Mouse (Mus musculus): ENCODE measurements around the gene Mt4. TPM values are rescaled to one million over a fixed set of nuclear protein-coding genes. Genes with fewer than 3 reads are reported as not detected.
"Not testable (repeated sequence)": the region's sequence is repeated elsewhere in the genome, so short reads cannot be mapped to it uniquely, and the experiment has no call there.

Mt4 gene
- polyA plus RNA-seq, 1 experiment from 2014 or later: not detected

DNA sequence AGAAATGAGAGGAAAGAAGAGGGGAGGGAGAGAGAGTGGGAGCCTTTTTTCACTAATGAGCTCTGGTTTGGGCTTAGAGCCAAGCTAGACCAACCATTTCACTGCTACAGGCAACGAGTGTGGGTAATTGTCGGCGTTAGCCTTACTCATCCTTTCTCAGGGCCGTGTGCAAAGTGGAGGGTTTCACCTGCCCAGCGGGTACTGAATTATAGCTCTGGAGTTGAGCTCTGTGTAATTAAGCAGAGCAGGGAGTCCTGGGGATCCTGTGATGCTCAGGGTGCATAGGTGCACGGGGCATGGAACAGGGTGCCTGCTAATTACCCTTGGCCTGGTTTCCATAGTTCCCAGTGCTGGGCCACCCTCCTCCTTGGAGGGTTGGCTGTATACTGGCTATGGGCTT is 9.3 kb upstream of the Mt4 start:
- no peaks in the 10 kb centered on the region for H3K36me3 ChIP-seq (ENCODE audit: control insufficient read depth, insufficient read depth, low read length)
- ATAC-seq (ENCODE audit: insufficient read depth, low FRiP score, low TSS enrichment) (no peak), DNase-seq (ENCODE audit: low spot score) (no peak)
- H3K4me2 ChIP-seq (ENCODE audit: low read depth): no peak overlapping the region
- H3K9me3 ChIP-seq (ENCODE audit: control insufficient read depth, low read length): no peaks in the 10 kb centered on the region
- no peak overlapping the region for H3K27ac ChIP-seq (ENCODE audit: low read depth, low read length)
- H3K27me3 ChIP-seq (ENCODE audit: control insufficient read depth, insufficient read depth, low read length): no peaks in the 10 kb centered on the region
- no peaks in the 10 kb centered on the region for H3K4me1 ChIP-seq (ENCODE audit: control insufficient read depth, insufficient read depth, low read length)
- H3K9ac ChIP-seq (ENCODE audit: low read length): no peak overlapping the region
- H3K4me3 ChIP-seq (ENCODE audit: low read depth, low read length): no peak overlapping the region
- WGBS: 87% methylated on average over 6 of the region's 6 CpGs

- WGBS: 79% methylated on average over 6 of the region's 6 CpGs
- Histone ChIP-seq H3K27ac (ENCODE audit: low read depth, low read length) (no peak overlapping the region), H3K4me2 (ENCODE audit: low read depth) (no peak overlapping the region), H3K4me1 (ENCODE audit: control insufficient read depth, insufficient read depth, low read length) (no peaks in the 10 kb centered on the region), H3K36me3 (ENCODE audit: control insufficient read depth, insufficient read depth, low read length) (no peaks in the 10 kb centered on the region), H3K27me3 (ENCODE audit: control insufficient read depth, insufficient read depth, low read length) (no peaks in the 10 kb centered on the region), H3K9me3 (ENCODE audit: control insufficient read depth, low read length) (no peaks in the 10 kb centered on the region), H3K4me3 (ENCODE audit: low read depth, low read length) (no peak overlapping the region), H3K9ac (ENCODE audit: low read length) (no peak overlapping the region)
- ATAC-seq (ENCODE audit: insufficient read depth, low FRiP score, low TSS enrichment) (no peak), DNase-seq (ENCODE audit: low spot score) (no peak)
Measured at GRCm38 (mm10) chr8:94129133-94129789, 7.7 kb upstream of the Mt4 start.

- 85% methylated on average over 4 of the region's 4 CpGs for WGBS
Measured at GRCm38 (mm10) chr8:94130126-94130525, 6.9 kb upstream of the Mt4 start.

DNA sequence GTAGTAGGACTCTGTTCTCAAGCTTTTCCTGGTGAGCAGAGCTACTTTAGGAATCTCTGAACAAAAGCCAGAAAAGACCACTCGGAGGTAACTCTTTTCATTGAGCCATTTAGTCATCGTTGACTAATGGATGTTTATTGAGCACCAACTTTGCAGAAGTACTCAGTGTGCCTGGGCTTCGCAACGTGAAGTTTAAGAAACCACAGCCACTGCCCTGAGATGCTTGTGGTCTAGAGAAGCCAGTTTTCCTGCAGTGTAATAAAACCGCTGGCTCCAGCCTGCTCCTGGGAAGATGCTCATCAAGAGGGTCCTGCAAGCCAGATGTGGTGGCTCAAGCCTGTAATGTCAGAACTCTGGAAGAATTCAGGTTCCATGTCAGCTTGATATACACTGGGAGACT is 4.9 kb upstream of the Mt4 start:
- no peaks in the 10 kb centered on the region for H3K9me3 ChIP-seq (ENCODE audit: control insufficient read depth, low read length)
- H3K9ac ChIP-seq (ENCODE audit: low read length): no peak overlapping the region
- DNase-seq (ENCODE audit: low spot score) (no peak), ATAC-seq (ENCODE audit: insufficient read depth, low FRiP score, low TSS enrichment) (no peak)
- H3K27me3 ChIP-seq (ENCODE audit: control insufficient read depth, insufficient read depth, low read length): no peaks in the 10 kb centered on the region
- no peak overlapping the region for H3K4me2 ChIP-seq (ENCODE audit: low read depth)
- no peak overlapping the region for H3K4me3 ChIP-seq (ENCODE audit: low read depth, low read length)
- no peak overlapping the region for H3K27ac ChIP-seq (ENCODE audit: low read depth, low read length)
- 67% methylated on average over 5 of the region's 5 CpGs for WGBS
- no peaks in the 10 kb centered on the region for H3K4me1 ChIP-seq (ENCODE audit: control insufficient read depth, insufficient read depth, low read length)
- H3K36me3 ChIP-seq (ENCODE audit: control insufficient read depth, insufficient read depth, low read length): no peaks in the 10 kb centered on the region

More at GRCm38 (mm10) chr8:94130126-94130525, 6.9 kb upstream of the Mt4 start:
- H3K4me2 ChIP-seq (ENCODE audit: low read depth): no peak overlapping the region
- DNase-seq (ENCODE audit: low spot score) (no peak), ATAC-seq (ENCODE audit: insufficient read depth, low FRiP score, low TSS enrichment) (no peak)
- H3K4me1 ChIP-seq (ENCODE audit: control insufficient read depth, insufficient read depth, low read length): no peaks in the 10 kb centered on the region
- no peaks in the 10 kb centered on the region for H3K9me3 ChIP-seq (ENCODE audit: control insufficient read depth, low read length)
- H3K36me3 ChIP-seq (ENCODE audit: control insufficient read depth, insufficient read depth, low read length): no peaks in the 10 kb centered on the region
- H3K9ac ChIP-seq (ENCODE audit: low read length): no peak overlapping the region
- H3K27me3 ChIP-seq (ENCODE audit: control insufficient read depth, insufficient read depth, low read length): no peaks in the 10 kb centered on the region
- H3K4me3 ChIP-seq (ENCODE audit: low read depth, low read length): no peak overlapping the region
- H3K27ac ChIP-seq (ENCODE audit: low read depth, low read length): no peak overlapping the region

DNA sequence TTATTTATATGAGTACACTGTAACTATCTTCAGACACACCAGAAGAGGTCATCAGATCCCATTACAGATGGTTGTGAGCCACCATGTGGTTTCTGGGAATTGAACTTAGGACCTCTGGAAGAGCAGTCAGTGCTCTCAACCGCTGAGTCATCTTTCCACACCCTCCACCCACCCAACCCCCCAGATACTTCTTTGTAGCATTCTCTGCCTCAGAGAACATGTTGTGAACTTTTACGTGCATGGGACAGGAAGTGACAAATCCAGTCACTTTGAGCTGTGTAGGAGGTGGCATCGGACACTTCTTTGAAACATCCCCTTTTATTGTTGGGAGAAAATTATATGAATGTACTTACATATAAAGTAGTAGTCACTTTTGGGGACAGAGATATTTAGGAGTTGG is 2.4 kb upstream of the Mt4 start:
- not testable (repeated sequence) for H3K9me3 ChIP-seq (ENCODE audit: control insufficient read depth, low read length); ATAC-seq (ENCODE audit: insufficient read depth, low FRiP score, low TSS enrichment); H3K9ac ChIP-seq (ENCODE audit: low read length); H3K36me3 ChIP-seq (ENCODE audit: control insufficient read depth, insufficient read depth, low read length); DNase-seq (ENCODE audit: low spot score); H3K27ac ChIP-seq (ENCODE audit: low read depth, low read length); H3K27me3 ChIP-seq (ENCODE audit: control insufficient read depth, insufficient read depth, low read length); H3K4me2 ChIP-seq (ENCODE audit: low read depth); H3K4me1 ChIP-seq (ENCODE audit: control insufficient read depth, insufficient read depth, low read length); H3K4me3 ChIP-seq (ENCODE audit: low read depth, low read length)
- 79% methylated on average over 3 of the region's 3 CpGs for WGBS

DNA sequence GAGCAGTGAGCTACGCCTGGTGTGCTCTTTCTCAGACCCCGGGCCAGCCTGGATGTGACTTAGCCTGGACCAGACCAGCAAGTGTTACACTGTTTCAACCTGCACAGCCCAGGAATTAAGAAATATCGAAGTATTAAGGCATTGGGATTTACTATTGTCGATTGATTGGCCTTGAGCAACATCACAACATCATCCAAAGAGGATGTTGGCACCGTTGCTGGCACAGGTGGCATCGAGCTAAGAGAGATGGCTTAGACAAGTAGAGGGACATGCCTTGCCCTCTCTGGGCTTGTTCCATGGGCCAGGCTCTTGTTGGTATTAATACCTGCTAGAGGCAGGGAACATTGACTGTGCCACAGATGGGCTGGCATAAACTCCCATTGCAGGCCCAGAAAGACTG is 1.4 kb upstream of the Mt4 start:
- Histone ChIP-seq H3K36me3 (ENCODE audit: control insufficient read depth, insufficient read depth, low read length) (no peaks in the 10 kb centered on the region), H3K4me3 (ENCODE audit: low read depth, low read length) (no peak overlapping the region), H3K9me3 (ENCODE audit: control insufficient read depth, low read length) (no peaks in the 10 kb centered on the region), H3K4me2 (ENCODE audit: low read depth) (no peak overlapping the region), H3K27ac (ENCODE audit: low read depth, low read length) (no peak overlapping the region), H3K27me3 (ENCODE audit: control insufficient read depth, insufficient read depth, low read length) (no peaks in the 10 kb centered on the region), H3K9ac (ENCODE audit: low read length) (no peak overlapping the region), H3K4me1 (ENCODE audit: control insufficient read depth, insufficient read depth, low read length) (no peaks in the 10 kb centered on the region)
- no peak for ATAC-seq (ENCODE audit: insufficient read depth, low FRiP score, low TSS enrichment)
- no peak for DNase-seq (ENCODE audit: low spot score)
- 95% methylated on average over 6 of the region's 6 CpGs for WGBS

GRCm38 (mm10) chr8:94136192-94136591 is 805 bp upstream of the Mt4 start:
- Histone ChIP-seq H3K27me3 (ENCODE audit: control insufficient read depth, insufficient read depth, low read length) (no peaks in the 10 kb centered on the region), H3K4me3 (ENCODE audit: low read depth, low read length) (no peak overlapping the region), H3K9ac (ENCODE audit: low read length) (no peak overlapping the region), H3K27ac (ENCODE audit: low read depth, low read length) (no peak overlapping the region), H3K4me2 (ENCODE audit: low read depth) (no peak overlapping the region), H3K4me1 (ENCODE audit: control insufficient read depth, insufficient read depth, low read length) (no peaks in the 10 kb centered on the region), H3K36me3 (ENCODE audit: control insufficient read depth, insufficient read depth, low read length) (no peaks in the 10 kb centered on the region), H3K9me3 (ENCODE audit: control insufficient read depth, low read length) (no peaks in the 10 kb centered on the region)
- 78% methylated on average over 7 of the region's 7 CpGs for WGBS
- no peak for DNase-seq (ENCODE audit: low spot score)
- no peak for ATAC-seq (ENCODE audit: insufficient read depth, low FRiP score, low TSS enrichment)

DNA sequence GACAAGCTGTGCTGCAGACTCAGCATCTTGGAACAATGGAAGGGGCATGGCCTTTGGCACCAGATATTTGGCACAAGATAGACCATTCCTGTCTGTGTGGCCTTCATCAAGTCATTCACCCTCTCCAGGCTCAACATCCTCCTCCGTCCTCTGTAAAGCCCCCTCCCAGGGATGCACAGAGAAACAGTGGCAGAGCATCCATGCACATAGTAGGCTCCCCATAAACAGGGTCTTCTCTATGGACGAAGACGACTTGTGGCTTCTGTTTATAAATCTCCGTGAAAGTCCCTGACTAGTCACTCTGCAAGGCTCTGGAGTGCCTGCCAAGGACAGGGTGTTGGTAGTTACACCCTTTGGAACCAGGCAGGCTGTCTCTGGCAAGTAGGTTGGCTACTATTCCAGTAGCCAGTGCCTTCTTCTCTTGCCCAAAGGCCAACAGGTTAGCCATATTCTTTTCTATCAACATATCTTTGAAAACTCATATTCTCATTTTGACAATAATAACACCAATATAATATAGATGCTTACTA is 3.3 kb downstream of the Mt4 start:
- H3K9ac ChIP-seq (ENCODE audit: low read length): no peak overlapping the region
- no peaks in the 10 kb centered on the region for H3K27me3 ChIP-seq (ENCODE audit: control insufficient read depth, insufficient read depth, low read length)
- DNase-seq (ENCODE audit: low spot score) (no peak), ATAC-seq (ENCODE audit: insufficient read depth, low FRiP score, low TSS enrichment) (no peak)
- H3K27ac ChIP-seq (ENCODE audit: low read depth, low read length): no peak overlapping the region
- no peak overlapping the region for H3K4me2 ChIP-seq (ENCODE audit: low read depth)
- no peaks in the 10 kb centered on the region for H3K9me3 ChIP-seq (ENCODE audit: control insufficient read depth, low read length)
- no peaks in the 10 kb centered on the region for H3K36me3 ChIP-seq (ENCODE audit: control insufficient read depth, insufficient read depth, low read length)
- 95% methylated on average over 4 of the region's 4 CpGs for WGBS
- H3K4me3 ChIP-seq (ENCODE audit: low read depth, low read length): no peak overlapping the region
- no peaks in the 10 kb centered on the region for H3K4me1 ChIP-seq (ENCODE audit: control insufficient read depth, insufficient read depth, low read length)

DNA sequence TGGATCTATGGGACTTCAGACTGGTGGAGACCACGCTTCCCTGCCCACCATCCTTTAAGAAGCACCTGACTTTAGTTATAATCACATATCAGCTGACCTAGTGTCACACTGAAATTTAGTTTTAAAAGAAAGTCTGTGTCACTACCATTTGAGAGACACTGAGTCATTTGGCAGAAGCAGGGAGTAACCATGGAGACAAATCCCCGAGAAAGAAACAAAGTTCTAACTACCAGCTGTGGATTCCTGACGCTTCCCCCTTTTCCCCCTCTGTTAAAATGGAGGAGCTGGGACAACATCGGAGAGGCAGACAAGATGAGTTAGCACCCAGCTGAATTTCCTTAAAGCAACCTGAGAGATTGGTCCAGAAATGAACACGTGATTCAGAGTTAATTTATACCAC is 11.2 kb downstream of the Mt4 start:
- Histone ChIP-seq H3K4me1 (ENCODE audit: control insufficient read depth, insufficient read depth, low read length) (peaks cover 6% of the 10 kb centered on the region), H3K36me3 (ENCODE audit: control insufficient read depth, insufficient read depth, low read length) (no peaks in the 10 kb centered on the region), H3K4me2 (ENCODE audit: low read depth) (no peak overlapping the region), H3K9me3 (ENCODE audit: control insufficient read depth, low read length) (no peaks in the 10 kb centered on the region), H3K9ac (ENCODE audit: low read length) (no peak overlapping the region), H3K4me3 (ENCODE audit: low read depth, low read length) (no peak overlapping the region), H3K27ac (ENCODE audit: low read depth, low read length) (no peak overlapping the region), H3K27me3 (ENCODE audit: control insufficient read depth, insufficient read depth, low read length) (0 out of 2 replicates have a peak, but pooled peaks cover 2% of the 10 kb centered on the region)
- ATAC-seq (ENCODE audit: insufficient read depth, low FRiP score, low TSS enrichment): no peak
- no peak for DNase-seq (ENCODE audit: low spot score)
- WGBS: 54% methylated on average over 5 of the region's 5 CpGs

Measured in neural tube, embryonic 11.5 days (tissue).